Mouse (Mus musculus): Measurements from ENCODE around the gene Sh3bgrl2. TPM values are rescaled to one million over a fixed set of nuclear protein-coding genes. Genes with fewer than 3 reads are reported as not detected.
"Not testable (repeated sequence)": the region's sequence is repeated elsewhere in the genome, so short reads cannot be mapped to it uniquely, and the experiment has no call there.

Gene Sh3bgrl2
- polyA plus RNA-seq (2015; fragmentation: Nextera tagmentation; extraction: Ambion mirVana) = 19.2 and 19.5 TPM in 2 replicates

DNA sequence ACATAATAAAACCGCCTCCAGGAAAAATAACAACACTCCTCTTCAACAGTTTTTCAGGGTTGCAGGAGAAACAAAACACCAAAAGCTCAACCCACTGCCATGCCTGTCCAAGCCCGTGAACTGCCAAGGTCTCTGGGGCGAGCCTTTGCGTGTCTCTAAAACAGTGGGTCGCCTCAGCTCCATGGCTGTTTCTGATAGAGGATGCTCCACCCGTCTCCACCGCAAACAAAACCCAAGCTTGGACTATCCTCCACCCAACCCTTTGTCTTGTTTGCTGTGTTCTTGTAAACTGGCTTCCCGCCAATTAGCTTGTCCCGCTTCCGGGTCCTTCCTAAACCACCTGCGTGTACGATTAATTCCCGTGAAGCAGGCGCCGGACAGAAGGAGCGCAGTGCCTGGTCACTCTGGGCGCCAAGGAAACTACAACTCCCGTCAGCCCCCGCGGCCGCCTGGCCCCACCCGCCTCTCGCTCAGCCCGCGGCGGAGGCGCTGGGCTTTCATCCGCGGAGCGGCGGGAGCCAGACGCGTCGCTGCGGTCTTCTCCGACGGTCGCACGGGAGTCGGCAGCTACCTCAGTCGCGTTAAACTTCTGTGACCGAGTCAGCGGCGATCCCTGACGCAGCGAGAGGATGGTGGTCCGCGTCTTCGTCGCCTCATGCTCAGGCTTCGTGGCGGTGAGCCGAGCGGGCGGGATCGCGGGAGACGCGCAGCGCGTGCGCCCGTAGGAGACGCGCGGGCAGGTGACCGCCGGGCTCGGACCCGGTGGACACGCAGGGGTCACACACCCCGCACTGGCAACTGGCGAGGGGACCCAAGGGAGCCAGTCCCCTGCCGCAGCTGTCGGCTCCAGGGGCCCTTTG is at the start of gene Sh3bgrl2:
Gene Sh3bgrl2, plus strand, starts transcription at position 498 of the 860 bp plus-strand sequence.
- Histone ChIP-seq H3K4me1 (peaks cover 13% of the 10 kb centered on the region; the same call in 1 of the 2 replicates), H3K36me3 (no peaks in the 10 kb centered on the region), H3K4me3 (replicated peaks) (peak within 1 kb of the TSS; percentile 70), H3K4me2 (peak within 1 kb of the TSS; percentile 94), H3K27me3 (no peaks in the 10 kb centered on the region; the same call in 1 of the 2 replicates), H3K27ac (no peak within 1 kb of the TSS), H3K9ac (peak within 1 kb of the TSS; percentile 41), H3K9me3 (replicated peaks) (no peaks in the 10 kb centered on the region)
- peak; percentile 97 for ATAC-seq (replicated peaks; ENCODE audit: low FRiP score)
- 2% methylated on average over 76 of the region's 76 CpGs for WGBS

DNA sequence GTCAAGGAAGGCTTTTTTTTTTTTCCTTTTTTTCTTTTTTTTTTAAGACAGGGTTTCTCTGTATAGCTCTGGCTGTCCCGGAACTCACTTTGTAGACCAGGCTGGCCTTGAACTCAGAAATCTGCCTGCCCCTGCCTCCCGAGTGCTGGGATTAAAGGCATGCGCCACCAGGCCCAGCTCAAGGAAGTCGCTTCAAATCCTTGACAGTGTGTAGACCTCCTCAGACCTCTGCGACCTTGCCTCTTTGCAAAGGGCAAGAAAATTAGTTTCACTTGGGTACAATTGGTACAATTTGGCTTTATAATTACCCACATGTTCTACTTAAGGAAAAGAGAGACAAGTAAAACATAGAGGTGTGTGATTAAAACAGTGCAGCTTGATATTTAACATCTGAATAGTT is 29.0 kb upstream of the Sh3bgrl2 start:
- not testable (repeated sequence) for H3K4me1 ChIP-seq; H3K36me3 ChIP-seq; ATAC-seq (replicated peaks; ENCODE audit: low FRiP score); H3K4me2 ChIP-seq; H3K27me3 ChIP-seq; H3K9me3 ChIP-seq (replicated peaks); H3K4me3 ChIP-seq (replicated peaks); H3K27ac ChIP-seq; H3K9ac ChIP-seq
- WGBS = 83% methylated on average over 5 of the region's 5 CpGs

DNA sequence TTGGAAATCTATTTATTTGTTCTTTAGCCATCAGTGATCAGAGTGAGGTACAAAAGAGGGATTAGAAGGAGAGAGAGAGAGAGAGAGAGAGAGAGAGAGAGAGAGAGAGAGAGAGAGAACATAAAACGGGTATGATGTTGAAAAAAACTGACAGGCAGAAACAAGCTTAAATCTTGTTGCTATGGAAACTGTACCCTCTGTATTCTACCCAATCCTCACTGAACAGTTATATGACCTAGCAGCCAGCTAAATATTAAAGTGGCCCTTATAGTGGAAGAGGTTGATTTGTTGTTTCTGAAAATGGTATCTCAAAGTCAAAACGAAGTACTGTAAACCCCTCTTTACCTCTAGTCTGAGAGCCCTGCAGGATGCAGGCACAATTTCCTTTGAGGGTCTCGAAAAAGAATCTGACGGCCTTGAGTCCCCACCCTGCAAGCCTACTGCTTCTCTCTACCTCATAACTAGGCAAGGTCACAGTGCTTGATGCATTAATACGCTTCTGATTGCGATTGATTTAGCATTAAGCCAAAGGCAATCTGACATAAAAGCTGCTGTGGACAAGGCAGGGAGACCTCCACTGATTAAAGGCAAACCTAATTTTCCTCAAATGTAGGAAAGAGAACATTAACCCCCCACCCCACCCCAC is 28.5 kb upstream of the Sh3bgrl2 start:
- 74% methylated on average over 6 of the region's 6 CpGs for WGBS
- Histone ChIP-seq H3K27ac (no peak overlapping the region), H3K4me3 (replicated peaks) (no peak overlapping the region), H3K9me3 (replicated peaks) (no peaks in the 10 kb centered on the region), H3K4me2 (no peak overlapping the region), H3K9ac (no peak overlapping the region), H3K4me1 (no peaks in the 10 kb centered on the region), H3K36me3 (no peaks in the 10 kb centered on the region), H3K27me3 (no peaks in the 10 kb centered on the region)
- ATAC-seq (replicated peaks; ENCODE audit: low FRiP score) = no peak

DNA sequence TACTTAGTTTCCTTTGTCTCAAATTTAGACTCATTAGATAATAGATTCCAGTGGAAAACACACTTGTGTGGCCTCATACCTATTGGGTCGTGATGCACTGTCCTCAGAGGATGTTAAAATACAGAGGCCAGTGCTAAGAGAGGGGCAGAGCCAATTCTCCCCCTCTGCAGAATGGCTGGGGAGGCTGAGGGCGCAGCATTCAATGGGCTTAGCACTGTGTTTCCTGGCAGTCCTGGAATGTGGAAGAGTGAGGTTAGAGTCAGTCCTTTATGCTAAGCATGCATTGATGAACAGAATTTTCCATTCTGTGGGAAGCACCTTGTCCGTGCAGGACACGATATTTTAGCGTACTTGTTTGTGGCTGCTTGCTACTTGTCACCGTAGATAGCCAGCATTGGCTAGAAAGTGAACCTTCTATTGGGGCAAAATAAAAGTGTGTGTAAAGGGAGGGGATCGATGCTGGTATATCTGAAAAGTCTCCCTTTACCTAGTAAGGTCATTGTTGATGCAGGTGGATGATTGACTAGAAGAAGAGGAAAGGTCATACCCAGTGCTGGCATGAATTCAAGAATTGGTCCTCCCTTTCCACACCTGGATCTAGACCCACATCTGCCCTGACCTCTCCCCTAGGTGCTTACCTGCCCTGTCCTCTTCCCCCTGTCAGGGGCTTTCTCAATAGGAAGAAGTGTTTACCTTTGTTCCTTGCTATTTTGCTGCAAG is 20.6 kb upstream of the Sh3bgrl2 start:
- H3K4me2 ChIP-seq = no peak overlapping the region
- H3K4me3 ChIP-seq (replicated peaks) = no peak overlapping the region
- no peaks in the 10 kb centered on the region for H3K27me3 ChIP-seq
- ATAC-seq (replicated peaks; ENCODE audit: low FRiP score) = no peak
- no peak overlapping the region for H3K9ac ChIP-seq
- no peaks in the 10 kb centered on the region for H3K9me3 ChIP-seq (replicated peaks)
- H3K27ac ChIP-seq = no peak overlapping the region
- no peaks in the 10 kb centered on the region for H3K36me3 ChIP-seq
- 78% methylated on average over 7 of the region's 7 CpGs for WGBS
- no peaks in the 10 kb centered on the region for H3K4me1 ChIP-seq

DNA sequence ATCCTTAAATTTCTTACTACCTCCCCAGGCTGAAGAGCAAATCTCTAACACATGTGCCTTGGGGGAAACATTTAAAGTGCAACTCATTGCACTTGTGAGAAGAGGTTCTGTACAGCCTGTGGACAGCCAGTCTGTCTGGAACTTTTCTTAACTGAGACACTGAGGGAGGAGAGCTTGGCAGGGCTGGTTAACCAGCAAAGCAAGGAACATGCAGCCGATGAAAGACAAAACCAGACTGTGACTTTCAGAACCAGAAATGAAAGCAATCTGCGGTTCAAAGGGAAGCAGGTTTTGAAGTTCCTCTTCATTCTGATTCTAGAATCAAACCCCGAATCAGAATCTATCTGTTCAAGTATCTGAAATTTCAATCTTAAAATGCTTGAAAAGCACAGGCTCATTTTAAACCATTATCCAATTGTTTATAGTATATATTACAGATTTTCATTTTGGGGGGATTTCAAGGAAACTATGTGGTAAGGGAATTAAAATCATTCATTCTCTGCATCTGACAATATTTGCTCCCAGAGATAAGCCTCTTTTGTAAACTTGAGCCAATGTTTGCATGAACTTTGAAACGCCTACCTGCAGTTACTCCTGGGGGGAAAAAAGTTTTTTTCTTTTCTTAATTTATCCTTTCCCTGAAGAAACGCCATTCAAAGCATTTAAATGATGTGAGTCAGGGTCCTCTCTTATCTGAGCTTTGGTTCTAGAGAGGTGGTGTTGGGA is 14.9 kb upstream of the Sh3bgrl2 start:
- no peak for ATAC-seq (replicated peaks; ENCODE audit: low FRiP score)
- 86% methylated on average over 5 of the region's 5 CpGs for WGBS
- H3K9me3 ChIP-seq (replicated peaks) = no peaks in the 10 kb centered on the region
- H3K27me3 ChIP-seq = no peaks in the 10 kb centered on the region
- no peak overlapping the region for H3K9ac ChIP-seq
- no peak overlapping the region for H3K27ac ChIP-seq
- H3K4me3 ChIP-seq (replicated peaks) = no peak overlapping the region
- no peaks in the 10 kb centered on the region for H3K36me3 ChIP-seq
- no peak overlapping the region for H3K4me2 ChIP-seq
- H3K4me1 ChIP-seq = no peaks in the 10 kb centered on the region

DNA sequence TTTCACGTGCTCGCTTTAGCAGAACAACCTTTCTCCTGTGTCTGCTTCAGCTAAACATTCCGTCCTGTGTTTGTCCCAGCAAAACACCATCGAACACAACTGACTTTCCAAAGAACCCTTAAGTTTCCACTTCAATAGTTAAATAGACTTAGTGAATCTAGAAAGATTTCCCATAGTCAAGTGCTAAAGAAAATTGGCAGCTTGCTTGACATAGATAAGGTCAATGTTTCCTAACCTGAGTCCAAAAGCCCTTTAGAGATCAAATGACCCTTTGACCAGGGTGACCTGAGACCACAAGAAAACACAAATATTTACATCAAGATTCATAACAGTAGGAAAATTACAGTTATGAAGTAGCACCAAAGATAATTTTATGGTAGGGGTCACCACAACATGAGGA is 11.2 kb upstream of the Sh3bgrl2 start:
- H3K36me3 ChIP-seq = no peaks in the 10 kb centered on the region

DNA sequence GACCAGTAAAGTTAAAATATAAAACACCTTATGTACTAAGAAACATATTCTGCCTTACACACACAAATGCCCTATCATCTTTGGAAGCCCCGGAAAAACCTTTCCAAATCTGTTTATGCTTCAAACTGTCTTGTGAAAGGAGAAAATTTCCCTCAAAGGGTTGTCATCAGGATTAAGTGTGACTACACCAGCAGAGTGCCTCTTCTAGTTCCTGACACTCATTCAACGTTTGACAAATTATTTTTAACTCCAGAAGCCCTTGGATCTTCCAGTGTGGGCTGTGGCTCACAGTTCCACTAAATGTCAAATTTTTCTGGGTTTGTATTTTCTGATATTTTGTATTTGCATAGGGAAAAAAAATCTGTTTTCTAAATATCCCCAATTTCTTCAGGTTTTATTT is 10.6 kb upstream of the Sh3bgrl2 start:
- WGBS = 58% methylated on average over 2 of the region's 2 CpGs
- Histone ChIP-seq H3K9me3 (replicated peaks) (no peaks in the 10 kb centered on the region), H3K4me3 (replicated peaks) (no peak overlapping the region)

More for the DNA sequence above, 11.2 kb upstream of the Sh3bgrl2 start:
- Histone ChIP-seq H3K27ac (no peak overlapping the region), H3K4me3 (replicated peaks) (no peak overlapping the region), H3K27me3 (no peaks in the 10 kb centered on the region), H3K4me2 (no peak overlapping the region), H3K4me1 (peaks cover 12% of the 10 kb centered on the region), H3K9ac (no peak overlapping the region), H3K9me3 (replicated peaks) (no peaks in the 10 kb centered on the region)
- WGBS = 95% methylated on average over 4 of the region's 4 CpGs
- ATAC-seq (replicated peaks; ENCODE audit: low FRiP score) = no peak

DNA sequence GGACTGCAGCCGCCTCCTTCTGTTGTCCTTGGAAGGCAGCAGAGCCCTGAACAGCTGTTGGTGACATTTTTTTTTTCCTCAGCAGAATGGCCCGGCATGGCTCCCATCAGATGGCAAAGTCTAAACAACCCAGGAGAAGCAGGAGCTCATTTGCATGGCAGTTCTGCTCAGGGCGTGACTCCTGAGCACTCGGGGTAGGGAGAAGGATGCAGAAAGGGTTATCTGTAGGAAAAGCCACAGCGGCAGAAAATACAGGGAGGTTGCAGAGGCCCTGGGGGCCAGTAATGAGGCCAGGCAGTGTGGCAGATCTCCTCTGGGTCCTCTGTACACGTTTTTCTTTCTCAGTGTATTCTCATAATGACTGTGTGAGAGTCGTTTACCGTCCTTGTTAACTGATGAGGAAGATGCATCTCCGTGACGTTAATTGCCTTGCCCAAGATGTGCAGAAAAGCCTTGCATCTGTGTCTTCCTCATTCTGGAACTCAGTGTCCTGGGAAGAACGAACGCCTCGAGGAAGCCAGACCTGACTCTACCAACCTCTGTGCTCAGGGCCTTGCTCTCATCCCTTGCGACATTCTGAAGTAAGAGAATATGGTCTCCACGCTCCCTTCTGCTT is 10.1 kb upstream of the Sh3bgrl2 start:
- Histone ChIP-seq H3K27me3 (no peaks in the 10 kb centered on the region), H3K36me3 (no peaks in the 10 kb centered on the region), H3K27ac (no peak overlapping the region), H3K4me3 (replicated peaks) (no peak overlapping the region), H3K9me3 (replicated peaks) (no peaks in the 10 kb centered on the region), H3K9ac (no peak overlapping the region), H3K4me1 (peaks cover 12% of the 10 kb centered on the region), H3K4me2 (no peak overlapping the region)
- WGBS = 59% methylated on average over 15 of the region's 15 CpGs
- no peak for ATAC-seq (replicated peaks; ENCODE audit: low FRiP score)

More for the DNA sequence above, 10.6 kb upstream of the Sh3bgrl2 start:
- H3K27ac ChIP-seq = no peak overlapping the region
- no peak overlapping the region for H3K4me2 ChIP-seq
- peaks cover 12% of the 10 kb centered on the region for H3K4me1 ChIP-seq
- no peak for ATAC-seq (replicated peaks; ENCODE audit: low FRiP score)
- H3K36me3 ChIP-seq = no peaks in the 10 kb centered on the region
- no peak overlapping the region for H3K9ac ChIP-seq
- no peaks in the 10 kb centered on the region for H3K27me3 ChIP-seq

DNA sequence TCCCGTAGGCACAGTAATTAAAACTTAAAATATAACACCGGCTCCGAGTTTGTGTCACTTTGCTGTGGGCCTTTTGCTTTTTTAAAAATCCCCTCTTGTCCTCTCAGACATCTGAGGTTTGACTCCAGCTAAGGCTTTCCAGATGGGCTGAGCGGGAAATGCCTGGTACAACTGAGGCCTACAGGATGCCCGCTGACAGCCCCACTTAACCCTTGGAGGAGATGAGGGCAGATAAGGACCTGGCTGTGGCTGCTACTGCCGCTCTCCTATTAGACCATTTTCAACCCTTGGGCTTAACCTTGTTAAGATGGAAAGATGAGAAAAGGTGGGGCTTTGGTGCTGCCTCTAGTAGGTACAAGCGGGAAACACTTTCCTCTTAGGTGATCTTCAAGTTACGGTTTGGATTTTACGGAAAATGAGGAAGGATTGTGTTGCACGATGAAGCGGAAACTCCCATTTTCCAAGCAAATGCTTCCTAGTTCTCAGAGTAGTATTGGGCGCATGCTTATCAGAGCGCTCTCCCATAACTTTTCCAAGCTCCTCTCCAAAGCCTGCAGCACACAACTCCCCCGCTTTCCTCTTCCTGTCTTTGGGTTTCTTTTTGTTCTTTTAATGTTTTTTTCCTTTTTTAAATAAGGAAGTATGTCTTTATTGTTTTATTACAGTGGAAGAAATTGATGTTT is 8.2 kb upstream of the Sh3bgrl2 start:
- Histone ChIP-seq H3K27ac (0 out of 2 replicates have a peak overlapping the region, but pooled peaks have one; percentile 49), H3K4me1 (peaks cover 12% of the 10 kb centered on the region), H3K4me2 (no peak overlapping the region), H3K36me3 (no peaks in the 10 kb centered on the region), H3K4me3 (replicated peaks) (no peak overlapping the region), H3K9me3 (replicated peaks) (no peaks in the 10 kb centered on the region), H3K9ac (no peak overlapping the region), H3K27me3 (no peaks in the 10 kb centered on the region)
- ATAC-seq (replicated peaks; ENCODE audit: low FRiP score) = no peak
- WGBS = 69% methylated on average over 14 of the region's 14 CpGs

DNA sequence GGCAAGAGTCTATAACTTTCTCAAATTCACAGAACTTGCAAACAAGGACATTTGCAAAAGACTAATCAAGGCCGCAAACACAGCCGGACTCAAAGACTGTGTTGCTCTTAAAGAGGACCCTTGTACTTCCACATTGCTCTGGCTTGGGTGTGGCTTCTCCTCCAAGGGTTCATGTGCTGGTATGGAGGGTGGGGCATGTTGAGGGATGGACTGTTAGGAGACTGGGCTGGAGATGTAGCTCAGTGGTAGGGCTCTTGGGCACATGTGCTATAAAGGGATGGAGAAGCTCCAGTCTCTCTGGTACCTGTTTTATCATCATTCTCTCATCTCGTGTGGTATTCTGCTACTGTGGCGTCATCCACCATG is 7.7 kb upstream of the Sh3bgrl2 start:
- ATAC-seq (replicated peaks; ENCODE audit: low FRiP score) = no peak
- no peaks in the 10 kb centered on the region for H3K36me3 ChIP-seq
- no peak overlapping the region for H3K27ac ChIP-seq
- peaks cover 12% of the 10 kb centered on the region for H3K4me1 ChIP-seq
- 87% methylated on average over 4 of the region's 4 CpGs for WGBS
- no peaks in the 10 kb centered on the region for H3K27me3 ChIP-seq
- H3K9me3 ChIP-seq (replicated peaks) = no peaks in the 10 kb centered on the region
- no peak overlapping the region for H3K9ac ChIP-seq
- no peak overlapping the region for H3K4me2 ChIP-seq
- no peak overlapping the region for H3K4me3 ChIP-seq (replicated peaks)

DNA sequence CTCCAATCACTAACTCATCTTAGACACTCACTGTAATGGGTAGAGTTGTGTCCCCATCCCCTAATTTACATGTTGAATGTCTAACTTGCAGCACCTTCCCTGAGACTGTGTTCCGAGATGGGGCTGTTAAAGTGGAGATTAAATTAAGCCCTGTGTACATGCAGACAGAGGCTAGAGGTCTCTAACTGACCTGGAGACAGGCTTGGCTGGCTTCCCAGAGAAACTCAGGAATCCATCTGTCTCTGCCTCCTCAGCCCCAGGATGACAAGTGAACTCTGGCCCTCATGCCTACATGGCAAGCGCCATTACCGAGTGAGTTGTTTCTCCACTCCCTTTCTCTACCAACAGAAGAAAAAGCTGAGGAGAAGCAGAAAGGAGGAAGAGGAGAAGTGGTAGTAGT is 7.2 kb upstream of the Sh3bgrl2 start:
- WGBS = 27% methylated on average over 3 of the region's 3 CpGs
- no peaks in the 10 kb centered on the region for H3K9me3 ChIP-seq (replicated peaks)

More for the DNA sequence above, 7.2 kb upstream of the Sh3bgrl2 start:
- Histone ChIP-seq H3K4me2 (no peak overlapping the region), H3K4me1 (peaks cover 12% of the 10 kb centered on the region), H3K27me3 (no peaks in the 10 kb centered on the region), H3K4me3 (replicated peaks) (no peak overlapping the region), H3K27ac (no peak overlapping the region), H3K36me3 (no peaks in the 10 kb centered on the region), H3K9ac (no peak overlapping the region)
- ATAC-seq (replicated peaks; ENCODE audit: low FRiP score) = peak; percentile 60; the same call in 1 of the 2 replicates

All from kidney, embryonic 15.5 days (tissue).